Mouse (Mus musculus) CH12.LX (cell line): ENCODE data around the gene Gm13030. TPM values are rescaled to one million over a fixed set of nuclear protein-coding genes. Genes with fewer than 3 reads are reported as not detected.
"Not testable (repeated sequence)": the region's sequence is repeated elsewhere in the genome, so short reads cannot be mapped to it uniquely, and the experiment has no call there.

ENCODE experiments used
- DNase-seq: peaks from one replicate; pipeline ENCODE4 v3.0.0-alpha.2; 2013; ENCODE audit errors: extremely low read depth
- H3K27ac ChIP-seq: 2 replicates; pipeline ENCODE4 v1.5.1; 2012; ENCODE audit warnings: low read depth, mild to moderate bottlenecking, control low read depth, moderate library complexity; ENCODE audit not compliant: insufficient read depth
- H3K27me3 ChIP-seq: replicated peaks from 2 replicates; pipeline ENCODE3; 2012; ENCODE audit warnings: inconsistent platforms
- H3K36me3 ChIP-seq, 2 experiments: replicated peaks in 1 of 2; 2 replicates each; pipeline versions ENCODE3 to v1.6.1; 2012; ENCODE audit warnings: inconsistent platforms in 1 of 2, low read length in 1 of 2, mild to moderate bottlenecking in 1 of 2, mixed read lengths in 1 of 2, moderate library complexity in 1 of 2; ENCODE audit not compliant: control insufficient read depth in 1 of 2, insufficient read depth in 1 of 2
- H3K4me1 ChIP-seq, 2 experiments: 2 replicates each; pipeline ENCODE4 v1.6.1; 2012; ENCODE audit warnings: inconsistent platforms in 1 of 2, moderate library complexity in 1 of 2; ENCODE audit not compliant: insufficient read depth in 2 of 2, control insufficient read depth in 1 of 2
- H3K4me2 ChIP-seq: 2 replicates; pipeline ENCODE4 v1.6.1; 2012; ENCODE audit warnings: low read depth, mild to moderate bottlenecking, control low read depth; ENCODE audit not compliant: poor library complexity, insufficient read depth, severe bottlenecking
- H3K4me3 ChIP-seq, 3 experiments: fragments of 150-350 bp in 1 of 3; sonication (generic) in 1 of 3; replicated peaks in 1 of 3; 2 replicates each; pipeline versions ENCODE3 to v1.5.1; 2011 to 2012; ENCODE audit warnings: low read depth in 2 of 3, low read length in 2 of 3, mild to moderate bottlenecking in 2 of 3, moderate library complexity in 2 of 3, control low read depth in 1 of 3, improper control_type of control experiment in 1 of 3, inconsistent platforms in 1 of 3, mixed read lengths in 1 of 3; ENCODE audit not compliant: poor library complexity in 1 of 3
- H3K79me2 ChIP-seq: replicated peaks from 2 replicates; pipeline ENCODE4 v1.6.1; 2012; ENCODE audit warnings: mild to moderate bottlenecking, moderate library complexity; ENCODE audit not compliant: control insufficient read depth, poor library complexity, insufficient read depth, severe bottlenecking; ENCODE audit errors: extremely low read depth
- H3K9ac ChIP-seq: 2 replicates; pipeline ENCODE4 v1.6.1; 2012; ENCODE audit warnings: low read depth, mild to moderate bottlenecking, control low read depth, moderate library complexity; ENCODE audit not compliant: insufficient read depth
- H3K9me3 ChIP-seq: replicated peaks from 2 replicates; pipeline ENCODE3; 2012; ENCODE audit warnings: low read length, inconsistent platforms, mixed read lengths
- CTCF ChIP-seq, 2 experiments: IDR thresholded peaks in 1 of 2; conservative IDR thresholded peaks in 1 of 2; 2 replicates each; pipeline ENCODE4 v1.5.1; 2011 to 2012; ENCODE audit warnings: low read depth in 2 of 2, low read length in 2 of 2, improper control_type of control experiment in 1 of 2, inconsistent platforms in 1 of 2, mild to moderate bottlenecking in 1 of 2, moderate library complexity in 1 of 2
- E2F4 ChIP-seq: IDR thresholded peaks from 2 replicates; pipeline ENCODE4 v1.6.1; 2011; ENCODE audit warnings: low read depth, low read length, improper control_type of control experiment; ENCODE audit not compliant: insufficient replicate concordance
- ELF1 ChIP-seq: IDR thresholded peaks from 2 replicates; pipeline ENCODE4 v1.6.1; 2014; ENCODE audit warnings: low read depth, mild to moderate bottlenecking, inconsistent platforms, low read length, improper control_type of control experiment
- ETS1 ChIP-seq: conservative IDR thresholded peaks from 2 replicates; pipeline ENCODE4 v1.6.1; 2012; ENCODE audit warnings: low read depth, mild to moderate bottlenecking, inconsistent platforms, low read length, improper control_type of control experiment, moderate library complexity
- GABPA ChIP-seq: IDR thresholded peaks from 2 replicates; pipeline ENCODE4 v1.6.1; 2012; ENCODE audit warnings: low read depth, low read length, improper control_type of control experiment, inconsistent platforms; ENCODE audit not compliant: insufficient replicate concordance
- IRF4 ChIP-seq: IDR thresholded peaks from 2 replicates; pipeline ENCODE4 v1.6.1; 2014; ENCODE audit warnings: low read depth, mild to moderate bottlenecking, inconsistent platforms, low read length, improper control_type of control experiment
- JUND ChIP-seq: conservative IDR thresholded peaks from 2 replicates; pipeline ENCODE4 v1.6.1; 2011; ENCODE audit warnings: low read depth, low read length, improper control_type of control experiment
- MAFK ChIP-seq: IDR thresholded peaks from 2 replicates; pipeline ENCODE4 v1.6.1; 2011; ENCODE audit warnings: low read length, improper control_type of control experiment; ENCODE audit not compliant: insufficient replicate concordance
- MAZ ChIP-seq: IDR thresholded peaks from 2 replicates; pipeline ENCODE4 v1.6.1; 2012; ENCODE audit warnings: low read depth, mild to moderate bottlenecking, inconsistent platforms, low read length, improper control_type of control experiment, moderate library complexity
- MEF2A ChIP-seq: IDR thresholded peaks from 2 replicates; pipeline ENCODE4 v1.6.1; 2014; ENCODE audit warnings: low read depth, mild to moderate bottlenecking, inconsistent platforms, low read length, improper control_type of control experiment, borderline replicate concordance
- MXI1 ChIP-seq: IDR thresholded peaks from 2 replicates; pipeline ENCODE4 v1.6.1; 2011; ENCODE audit warnings: mild to moderate bottlenecking, low read depth, low read length, improper control_type of control experiment
- MYC ChIP-seq: IDR thresholded peaks from 2 replicates; pipeline ENCODE4 v1.6.1; 2011; ENCODE audit warnings: low read depth, mild to moderate bottlenecking, improper control_type of control experiment, low read length
- POLR2AphosphoS2 ChIP-seq: IDR thresholded peaks from 2 replicates; pipeline ENCODE4 v1.6.1; 2011; ENCODE audit warnings: low read depth, low read length, improper control_type of control experiment
- TCF12 ChIP-seq: IDR thresholded peaks from 2 replicates; pipeline ENCODE4 v1.6.1; 2014; ENCODE audit warnings: low read depth, mild to moderate bottlenecking, inconsistent platforms, low read length, improper control_type of control experiment
- UBTF ChIP-seq: IDR thresholded peaks from 2 replicates; pipeline ENCODE4 v1.6.1; 2012; ENCODE audit warnings: low read depth, mild to moderate bottlenecking, inconsistent platforms, low read length, improper control_type of control experiment, moderate library complexity
- USF2 ChIP-seq: conservative IDR thresholded peaks from 2 replicates; pipeline ENCODE4 v1.6.1; 2011; ENCODE audit warnings: low read depth, low read length, improper control_type of control experiment
- ZNF384 ChIP-seq: IDR thresholded peaks from 2 replicates; pipeline ENCODE4 v1.6.1; 2012; ENCODE audit warnings: low read depth, low read length, improper control_type of control experiment, inconsistent platforms
- dilution Hi-C: fragments of 300-500 bp; cut with MboI; formaldehyde crosslinking; loops from 2 replicates; pipeline ENCODE4 v1.14.3; 2020; ENCODE audit warnings: low sequenced_read_pairs; ENCODE audit not compliant: extremely low pct_unique_long_range_greater_than_20kb, extremely low pct_ligation_motif_present
- in situ Hi-C: fragments of 300-500 bp; cut with MboI; formaldehyde crosslinking; loops from 3 replicates; pipeline ENCODE4 v1.14.3; 2019; ENCODE audit warnings: low sequenced_read_pairs, low pct_ligation_motif_present, low pct_unique_long_range_greater_than_20kb, mixed read lengths
- polyA plus RNA-seq: library from polyadenylated mRNA; unstranded; fragments of >175 nt; gene quantifications from 2 replicates; pipeline ENCODE4 v1.2.1, GENCODE M21; 2012; ENCODE audit warnings: low read depth; ENCODE audit not compliant: insufficient read length
- total RNA-seq, 2 experiments: library from RNA; depleted of rRNA; stranded (reverse); fragments of 300-350 nt in 1 of 2; fragments of >200 nt in 1 of 2; gene quantifications; 2 replicates each; pipeline ENCODE4 v1.2.3; 2012 to 2014

The Gm13030 gene
- total and polyA plus RNA-seq, 3 experiments: not detected

DNA sequence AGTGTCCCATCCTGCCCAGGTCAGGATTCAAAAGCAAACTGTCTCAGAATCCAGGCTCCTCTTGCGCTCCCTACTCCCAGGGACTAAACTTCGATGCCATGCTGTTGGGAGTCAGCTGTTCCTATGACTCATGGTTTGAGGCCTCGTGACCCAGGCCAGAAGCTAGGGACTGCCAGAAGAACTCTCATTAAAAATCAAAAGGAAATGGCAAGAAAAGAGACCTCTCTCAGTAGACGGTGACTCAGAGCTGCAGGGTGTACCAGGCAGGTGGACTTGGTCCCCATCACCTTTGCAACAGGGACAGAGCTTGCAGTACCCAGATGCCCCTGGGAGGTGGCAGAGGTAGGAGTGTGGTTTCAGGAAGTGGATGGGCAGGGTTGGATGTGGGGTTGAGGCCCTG is 4.0 kb upstream of the Gm13030 start, which contains the start of gene Pla2g2e:
TSS of gene Pla2g2e (plus strand) at position 212 of the 400 bp plus-strand sequence.
- peaks cover 0 to 3% of the 10 kb centered on the region in 2 experiments; a peak in 1 of 4 replicates for H3K4me1 ChIP-seq
- H3K36me3 ChIP-seq: no peaks in the 10 kb centered on the region
- in situ Hi-C loops: no loop called here
- H3K9me3 ChIP-seq: peaks cover 4% of the 10 kb centered on the region
- H3K79me2 ChIP-seq: no peaks in the 10 kb centered on the region
- TF ChIP-seq POLR2AphosphoS2 (no peak), MEF2A (no peak), JUND (no peak), MAZ (no peak), MYC (no peak), ETS1 (no peak), IRF4 (no peak)
- no peak within 1 kb of the TSS for H3K4me3 ChIP-seq
- H3K9ac ChIP-seq: no peak within 1 kb of the TSS
- H3K27me3 ChIP-seq: peaks cover 75% of the 10 kb centered on the region
- no peak for DNase-seq
- H3K4me2 ChIP-seq: no peak within 1 kb of the TSS
- no peak within 1 kb of the TSS for H3K27ac ChIP-seq
- dilution Hi-C loops: no loop called here

- peaks cover 71% of the 10 kb centered on the region for H3K27me3 ChIP-seq
These were observed 2.2 kb upstream of the Gm13030 start for GRCm38 (mm10) chr4:138875986-138876385.

GRCm38 (mm10) chr4:138875275-138875674 is 1.5 kb upstream of the Gm13030 start:
- H3K9ac ChIP-seq, in situ Hi-C loops, H3K27ac ChIP-seq, H3K4me3 ChIP-seq, H3K9me3 ChIP-seq, H3K36me3 ChIP-seq, H3K4me1 ChIP-seq, DNase-seq, H3K4me2 ChIP-seq, H3K79me2 ChIP-seq, dilution Hi-C loops: not testable (repeated sequence)
- H3K27me3 ChIP-seq: peaks cover 65% of the 10 kb centered on the region

More at GRCm38 (mm10) chr4:138875986-138876385, 2.2 kb upstream of the Gm13030 start:
- Histone ChIP-seq H3K4me2 (no peak overlapping the region), H3K4me1 (peaks cover 0 to 3% of the 10 kb centered on the region in 2 experiments; a peak in 1 of 4 replicates), H3K27ac (no peak overlapping the region), H3K4me3 (no peak overlapping the region), H3K79me2 (no peaks in the 10 kb centered on the region), H3K36me3 (no peaks in the 10 kb centered on the region), H3K9ac (no peak overlapping the region), H3K9me3 (peaks cover 6% of the 10 kb centered on the region)
- dilution Hi-C loops: no loop called here
- TF ChIP-seq MAFK (no peak), MXI1 (no peak), TCF12 (no peak), USF2 (no peak), GABPA (no peak), MAZ (no peak), ELF1 (no peak), E2F4 (no peak), CTCF (conservative IDR thresholded peaks at IDR 0.05 in 1 of 2, IDR thresholded peaks at IDR 0.05 in 1 of 2; ENCODE audit: low read depth in 2 of 2, low read length in 2 of 2) (no peak), MYC (no peak), ETS1 (no peak), POLR2AphosphoS2 (no peak), ZNF384 (no peak), UBTF (no peak), JUND (no peak)
- in situ Hi-C loops: no loop called here
- DNase-seq: no peak
